Mouse (Mus musculus): ENCODE data around the gene Blvra. TPM values are rescaled to one million over a fixed set of nuclear protein-coding genes. Genes with fewer than 3 reads are reported as not detected.
"Not testable (repeated sequence)": the region's sequence is repeated elsewhere in the genome, so short reads cannot be mapped to it uniquely, and the experiment has no call there.

Blvra gene
- polyA plus RNA-seq, 1 experiment from 2014 or later = 43.6 TPM

GRCm38 (mm10) chr2:127086235-127086634, 15.8 kb downstream of the Blvra start:
- ATAC-seq (replicated peaks; ENCODE audit: low FRiP score) = no peak
- Histone ChIP-seq H3K4me2 (no peak overlapping the region), H3K36me3 (peaks cover 14% of the 10 kb centered on the region), H3K4me1 (no peaks in the 10 kb centered on the region), H3K9ac (no peak overlapping the region), H3K4me3 (replicated peaks) (no peak overlapping the region), H3K9me3 (replicated peaks) (no peaks in the 10 kb centered on the region), H3K27me3 (no peaks in the 10 kb centered on the region), H3K27ac (no peak overlapping the region)
- WGBS = 88% methylated on average over 5 of the region's 5 CpGs

GRCm38 (mm10) chr2:127090151-127090550, 19.7 kb downstream of the Blvra start:
- H3K4me1 ChIP-seq; H3K9me3 ChIP-seq (replicated peaks); H3K9ac ChIP-seq; H3K27me3 ChIP-seq; H3K4me3 ChIP-seq (replicated peaks); H3K27ac ChIP-seq; H3K4me2 ChIP-seq; ATAC-seq (replicated peaks; ENCODE audit: low FRiP score): not testable (repeated sequence)
- H3K36me3 ChIP-seq = peaks cover 16% of the 10 kb centered on the region

GRCm38 (mm10) chr2:127092000-127092399, 21.5 kb downstream of the Blvra start:
- no peaks in the 10 kb centered on the region for H3K9me3 ChIP-seq (replicated peaks)
- ATAC-seq (replicated peaks; ENCODE audit: low FRiP score) = no peak
- peaks cover 5% of the 10 kb centered on the region for H3K36me3 ChIP-seq
- no peaks in the 10 kb centered on the region for H3K4me1 ChIP-seq
- H3K27me3 ChIP-seq = no peaks in the 10 kb centered on the region
- H3K4me2 ChIP-seq = no peak overlapping the region
- H3K4me3 ChIP-seq (replicated peaks) = no peak overlapping the region
- no peak overlapping the region for H3K27ac ChIP-seq
- WGBS = 67% methylated on average over 8 of the region's 8 CpGs
- no peak overlapping the region for H3K9ac ChIP-seq

- no peaks in the 10 kb centered on the region for H3K9me3 ChIP-seq (replicated peaks)
- no peak overlapping the region for H3K9ac ChIP-seq
- ATAC-seq (replicated peaks; ENCODE audit: low FRiP score) = no peak
- 94% methylated on average over 4 of the region's 4 CpGs for WGBS
- no peak overlapping the region for H3K27ac ChIP-seq
- no peaks in the 10 kb centered on the region for H3K27me3 ChIP-seq
- H3K4me1 ChIP-seq = no peaks in the 10 kb centered on the region
- H3K4me2 ChIP-seq = no peak overlapping the region
- H3K36me3 ChIP-seq = peaks cover 99% of the 10 kb centered on the region
- no peak overlapping the region for H3K4me3 ChIP-seq (replicated peaks)
Measured at GRCm38 (mm10) chr2:127108986-127109385, 38.5 kb downstream of the Blvra start.

GRCm38 (mm10) chr2:127121591-127122235, 51.2 kb downstream of the Blvra start:
- no peaks in the 10 kb centered on the region for H3K27me3 ChIP-seq
- H3K4me1 ChIP-seq = no peaks in the 10 kb centered on the region
- H3K4me3 ChIP-seq (replicated peaks) = no peak overlapping the region
- WGBS = 82% methylated on average over 8 of the region's 8 CpGs
- no peak overlapping the region for H3K9ac ChIP-seq
- no peak overlapping the region for H3K4me2 ChIP-seq
- H3K36me3 ChIP-seq = peaks cover 92% of the 10 kb centered on the region
- ATAC-seq (replicated peaks; ENCODE audit: low FRiP score) = no peak; the same call in 1 of the 2 replicates
- H3K9me3 ChIP-seq (replicated peaks) = no peaks in the 10 kb centered on the region
- peak overlapping the region; percentile 39 for H3K27ac ChIP-seq

DNA sequence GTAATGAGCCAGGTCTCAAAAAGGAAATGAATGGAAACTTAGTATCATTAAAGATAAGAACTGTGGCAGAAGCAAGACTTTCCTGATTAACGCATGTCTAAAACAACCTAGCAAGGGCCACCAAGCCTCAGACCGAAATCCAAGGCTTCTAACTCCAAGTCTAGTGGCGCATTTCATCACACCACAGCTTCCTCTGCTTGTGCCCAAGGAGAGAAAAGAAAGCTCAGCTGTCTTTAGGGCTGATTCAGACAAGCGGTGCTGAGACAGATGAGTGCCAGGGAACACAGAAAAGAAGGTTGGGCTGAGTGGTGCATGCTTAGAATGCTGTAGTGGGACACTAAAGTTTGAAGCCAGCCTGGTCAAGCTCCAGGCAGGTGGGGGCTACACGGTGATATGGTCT, 58.5 kb downstream of the Blvra start:
- no peaks in the 10 kb centered on the region for H3K27me3 ChIP-seq
- H3K4me2 ChIP-seq = no peak overlapping the region
- no peak overlapping the region for H3K27ac ChIP-seq
- no peak for ATAC-seq (replicated peaks; ENCODE audit: low FRiP score)
- no peak overlapping the region for H3K4me3 ChIP-seq (replicated peaks)
- 91% methylated on average over 5 of the region's 5 CpGs for WGBS
- no peak overlapping the region for H3K9ac ChIP-seq
- peaks cover 41% of the 10 kb centered on the region for H3K36me3 ChIP-seq
- H3K9me3 ChIP-seq (replicated peaks) = no peaks in the 10 kb centered on the region
- peaks cover 25% of the 10 kb centered on the region for H3K4me1 ChIP-seq

- H3K27me3 ChIP-seq = no peaks in the 10 kb centered on the region
- no peak overlapping the region for H3K9ac ChIP-seq
- no peak overlapping the region for H3K4me3 ChIP-seq (replicated peaks)
- peaks cover 33% of the 10 kb centered on the region for H3K4me1 ChIP-seq
- peaks cover 17% of the 10 kb centered on the region for H3K36me3 ChIP-seq
- WGBS = 63% methylated on average over 8 of the region's 8 CpGs
- H3K4me2 ChIP-seq = peak overlapping the region; percentile 74
- ATAC-seq (replicated peaks; ENCODE audit: low FRiP score) = no peak
- H3K27ac ChIP-seq = no peak overlapping the region
- H3K9me3 ChIP-seq (replicated peaks) = no peaks in the 10 kb centered on the region
Measured at GRCm38 (mm10) chr2:127131353-127131752, 60.9 kb downstream of the Blvra start.

DNA sequence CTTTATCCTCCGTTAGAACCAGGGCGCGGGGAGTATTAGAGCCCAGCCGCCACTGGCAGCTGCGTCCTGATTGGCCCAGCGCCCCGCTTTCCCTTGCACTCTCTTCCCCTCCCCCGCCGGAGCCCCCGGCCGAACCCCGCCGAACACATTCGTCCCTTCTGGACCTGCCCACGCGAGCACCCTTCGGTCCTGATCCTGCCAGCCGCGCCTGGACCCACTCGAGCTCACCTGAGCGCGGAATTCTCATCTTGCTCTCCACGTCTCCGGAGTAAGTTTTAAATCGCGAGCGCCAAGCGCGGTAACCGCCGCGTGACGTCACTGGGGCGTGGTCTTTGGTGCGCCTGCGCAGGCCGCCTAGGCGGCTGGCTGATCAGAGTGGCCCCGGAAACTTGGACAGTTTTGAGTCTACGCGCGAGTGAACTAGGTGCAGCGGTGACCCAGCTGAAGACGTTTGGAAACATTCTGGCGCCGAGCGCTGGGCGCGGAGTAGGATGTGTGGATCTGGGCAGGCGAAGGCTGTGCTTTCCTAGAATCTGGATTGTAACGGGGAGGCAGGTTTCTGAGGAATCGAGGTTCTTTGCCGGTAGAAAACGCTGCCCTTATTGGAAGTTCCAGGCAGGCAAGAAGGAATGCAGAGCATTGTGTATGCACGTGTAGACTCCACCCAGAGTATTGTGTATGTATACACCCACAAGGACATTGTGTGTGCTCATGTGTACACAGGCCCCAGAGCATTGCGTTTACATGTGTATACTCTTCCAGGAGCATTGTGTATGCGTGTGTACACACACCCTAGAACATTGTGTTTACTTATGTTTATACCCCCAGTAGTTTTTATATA, 63.4 kb downstream of the Blvra start, which contains the start of gene Ncaph:
Gene Ncaph (minus strand): TSS at position 334 of the 841 bp plus-strand sequence.
- peak within 1 kb of the TSS; percentile 74 for H3K4me2 ChIP-seq
- ATAC-seq (replicated peaks; ENCODE audit: low FRiP score) = peak; percentile 93
- H3K36me3 ChIP-seq = peaks cover under 1% of the 10 kb centered on the region; the same call in 1 of the 2 replicates
- H3K9ac ChIP-seq = peak within 1 kb of the TSS; percentile 75
- peak within 1 kb of the TSS; percentile 88 for H3K4me3 ChIP-seq (replicated peaks)
- no peaks in the 10 kb centered on the region for H3K27me3 ChIP-seq
- peaks cover 43% of the 10 kb centered on the region for H3K4me1 ChIP-seq
- 1% methylated on average over 57 of the region's 57 CpGs for WGBS
- H3K9me3 ChIP-seq (replicated peaks) = no peaks in the 10 kb centered on the region
- peak within 1 kb of the TSS; percentile 95 for H3K27ac ChIP-seq

- H3K4me1 ChIP-seq = peaks cover 42% of the 10 kb centered on the region
- not testable (repeated sequence) for H3K27me3 ChIP-seq; H3K4me3 ChIP-seq (replicated peaks); ATAC-seq (replicated peaks; ENCODE audit: low FRiP score); H3K4me2 ChIP-seq; H3K9ac ChIP-seq; H3K9me3 ChIP-seq (replicated peaks); H3K27ac ChIP-seq
- peaks cover 14% of the 10 kb centered on the region for H3K36me3 ChIP-seq
- 63% methylated on average over 3 of the region's 3 CpGs for WGBS
Measured at GRCm38 (mm10) chr2:127135255-127135654, 64.8 kb downstream of the Blvra start.

DNA sequence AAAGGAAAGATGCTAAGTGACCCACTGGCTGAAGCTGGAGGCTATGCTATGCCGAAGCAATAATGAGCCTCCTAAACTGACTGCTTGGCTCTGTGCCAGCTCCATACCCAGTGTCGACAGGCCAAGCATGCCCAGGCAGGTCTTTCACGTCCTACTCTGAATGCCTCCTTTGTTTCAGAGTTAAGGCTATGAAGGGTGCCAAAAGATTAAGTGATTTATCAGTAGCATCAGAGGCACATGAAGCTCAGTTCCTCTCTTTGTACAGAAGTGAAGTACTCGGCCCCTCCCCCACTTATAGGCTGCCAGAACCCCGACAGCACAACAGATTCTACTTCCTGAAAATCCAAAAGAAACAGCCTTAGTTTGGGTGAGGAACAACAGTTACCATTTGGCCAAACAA, 66.5 kb downstream of the Blvra start:
- peaks cover 39% of the 10 kb centered on the region for H3K4me1 ChIP-seq
- no peak overlapping the region for H3K9ac ChIP-seq
- H3K27ac ChIP-seq = peak overlapping the region; percentile 81
- peak; percentile 41 for ATAC-seq (replicated peaks; ENCODE audit: low FRiP score)
- H3K27me3 ChIP-seq = no peaks in the 10 kb centered on the region
- WGBS = 12% methylated on average over 5 of the region's 5 CpGs
- H3K4me2 ChIP-seq = peak overlapping the region; percentile 21; the same call in 1 of the 2 replicates
- no peak overlapping the region for H3K4me3 ChIP-seq (replicated peaks)
- H3K9me3 ChIP-seq (replicated peaks) = no peaks in the 10 kb centered on the region
- peaks cover 27% of the 10 kb centered on the region for H3K36me3 ChIP-seq

DNA sequence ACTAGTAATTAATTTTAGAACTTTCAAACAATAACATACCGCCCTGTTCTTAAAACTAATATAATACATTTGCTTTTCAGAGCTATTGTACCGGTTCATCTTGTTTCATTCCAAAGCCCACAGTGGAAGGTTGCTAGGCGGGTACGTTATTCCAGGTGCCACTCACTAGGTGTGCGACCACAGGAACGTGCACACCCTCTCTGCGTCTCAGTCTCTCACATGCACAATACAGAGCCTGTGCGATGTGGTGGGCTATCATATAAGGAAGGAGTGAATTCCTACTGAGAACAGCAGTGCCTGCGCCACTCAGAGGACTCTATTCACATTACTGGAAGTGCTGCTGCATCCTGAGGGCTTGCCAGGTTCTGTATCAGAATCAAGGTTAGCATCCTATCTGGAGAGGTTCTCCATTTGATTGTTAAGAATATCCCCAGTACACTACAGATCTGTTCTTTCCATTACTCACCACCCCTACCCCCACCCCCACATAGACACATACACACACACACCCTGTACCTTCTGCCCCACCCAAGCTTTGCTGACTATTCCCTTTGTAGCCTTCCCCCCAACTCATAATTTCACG, 67.5 kb downstream of the Blvra start:
- H3K9ac ChIP-seq = no peak overlapping the region
- H3K27me3 ChIP-seq = no peaks in the 10 kb centered on the region
- H3K4me1 ChIP-seq = peaks cover 38% of the 10 kb centered on the region
- H3K4me3 ChIP-seq (replicated peaks) = no peak overlapping the region
- H3K36me3 ChIP-seq = peaks cover 27% of the 10 kb centered on the region
- H3K27ac ChIP-seq = peak overlapping the region; percentile 81; the same call in 1 of the 2 replicates
- 72% methylated on average over 10 of the region's 10 CpGs for WGBS
- H3K9me3 ChIP-seq (replicated peaks) = no peaks in the 10 kb centered on the region
- H3K4me2 ChIP-seq = no peak overlapping the region
- no peak for ATAC-seq (replicated peaks; ENCODE audit: low FRiP score)

DNA sequence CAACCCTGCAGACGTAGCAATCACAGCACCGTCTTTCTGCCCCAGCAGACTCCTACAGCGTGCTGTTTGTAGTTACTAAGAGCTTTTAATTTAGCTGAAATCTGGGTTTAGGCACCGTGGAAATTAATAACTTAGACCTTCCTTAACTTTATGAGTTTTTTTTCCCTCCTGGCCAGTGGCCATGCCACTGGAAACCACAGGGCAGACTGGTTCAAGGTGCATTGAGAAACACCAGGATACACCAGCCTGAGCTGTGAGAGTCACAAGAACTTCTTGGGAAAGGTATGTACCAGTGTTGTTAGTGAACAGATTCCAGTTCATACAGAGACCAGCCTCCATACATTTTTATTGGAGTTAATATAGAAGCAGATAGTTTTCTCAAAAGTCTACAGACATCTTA, 68.0 kb downstream of the Blvra start:
- ATAC-seq (replicated peaks; ENCODE audit: low FRiP score) = no peak
- Histone ChIP-seq H3K4me3 (replicated peaks) (no peak overlapping the region), H3K9me3 (replicated peaks) (no peaks in the 10 kb centered on the region), H3K4me2 (no peak overlapping the region), H3K9ac (no peak overlapping the region), H3K4me1 (peaks cover 36% of the 10 kb centered on the region), H3K27me3 (no peaks in the 10 kb centered on the region), H3K36me3 (peaks cover 27% of the 10 kb centered on the region), H3K27ac (peak overlapping the region; percentile 81; the same call in 1 of the 2 replicates)
- WGBS = 80% methylated on average over 4 of the region's 4 CpGs
